Mouse (Mus musculus): ENCODE data around the gene Flot1.

- TF ChIP-seq CTCF (IDR thresholded peaks at IDR 0.05; ENCODE audit: control insufficient read depth, insufficient read depth, insufficient replicate concordance, low read depth, low read length): no peak
- no peak for TF ChIP-seq POLR2A (IDR thresholded peaks at IDR 0.05; ENCODE audit: control insufficient read depth, low read depth, low read length)
Observed at GRCm38 (mm10) chr17:35817226-35817625, 5.8 kb upstream of the Flot1 start.

Data from testis, adult 2 months (tissue).